ENCODE assay signal across 7 mouse cellular contexts in the genomic region with DNA sequence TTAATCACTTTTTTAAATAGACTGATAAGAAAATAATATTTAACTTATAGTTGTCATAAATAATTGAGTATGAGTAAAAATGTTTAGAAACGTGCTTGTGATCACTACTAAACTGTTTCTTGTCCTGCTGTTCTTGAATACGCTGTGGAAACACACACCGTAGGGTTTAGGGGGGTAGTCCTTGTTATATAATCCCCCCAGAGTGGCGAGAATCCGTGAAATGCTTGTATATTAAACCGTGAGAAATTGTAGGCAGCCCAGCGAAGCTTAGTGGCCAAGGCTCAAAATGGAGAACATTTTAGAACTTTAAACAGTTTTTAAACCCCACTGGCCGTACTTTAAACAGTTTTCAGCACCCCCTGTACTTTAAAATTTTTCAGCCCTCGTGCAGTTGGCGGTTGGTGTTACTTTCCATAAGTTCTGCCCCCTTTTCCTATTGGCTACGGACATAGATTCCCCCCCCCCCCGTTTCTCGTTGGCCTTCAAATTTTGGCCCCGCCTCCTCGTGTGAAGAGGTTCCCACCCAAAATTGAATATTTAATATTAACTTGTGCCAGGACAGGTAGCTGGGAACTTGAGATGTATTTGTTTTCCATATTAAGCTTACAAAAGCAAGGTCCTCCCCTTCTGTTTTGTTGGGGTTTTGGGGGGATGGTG. TPM values are rescaled to one million over a fixed set of nuclear protein-coding genes. Genes with fewer than 3 reads are reported as not detected.
DNase-seq lines count a peak whose midpoint lies in the region; ATAC-seq and TF ChIP-seq lines count a peak whose summit lies in the region.

No protein-coding gene starts in this region.

- no peaks in the 10 kb centered on the region for H3K4me1 ChIP-seq in ES-Bruce4 (ENCODE audit: control insufficient read depth, insufficient read depth, low read length)
- no peaks in the 10 kb centered on the region for H3K4me1 ChIP-seq in heart, embryonic 16.5 days (ENCODE audit: control insufficient read depth, insufficient read depth, low read length)
- no peaks in the 10 kb centered on the region for H3K4me1 ChIP-seq in stomach, postnatal 0 days (replicated peaks; ENCODE audit: control insufficient read depth, insufficient read depth)

- H3K4me2 ChIP-seq in heart, embryonic 16.5 days (ENCODE audit: low read depth, low read length): peak overlapping the region; percentile 68
- peak overlapping the region; percentile 31 for H3K4me2 ChIP-seq in stomach, postnatal 0 days (replicated peaks; ENCODE audit: low read depth)

- no peak for TF ChIP-seq POLR2A in ES-Bruce4 (IDR thresholded peaks at IDR 0.05; ENCODE audit: insufficient read depth, low read length)

- peak overlapping the region; percentile 45 for H3K9ac ChIP-seq in ES-Bruce4 (ENCODE audit: low read depth, poor library complexity, severe bottlenecking)
- peak overlapping the region; percentile 60 for H3K9ac ChIP-seq in heart, embryonic 16.5 days (ENCODE audit: low read length)
- H3K9ac ChIP-seq in stomach, postnatal 0 days (ENCODE audit: low read length): no peak overlapping the region

- 20% methylated on average over 15 of the region's 15 CpGs for WGBS in heart, embryonic 16.5 days
- WGBS in stomach, postnatal 0 days: 22% methylated on average over 15 of the region's 15 CpGs

- H3K4me3 ChIP-seq in ES-Bruce4 (ENCODE audit: low read depth, low read length): peak overlapping the region; percentile 37; the same call in 1 of the 2 replicates
- H3K4me3 ChIP-seq in heart, embryonic 16.5 days (ENCODE audit: low read length): peak overlapping the region; percentile 66
- peak overlapping the region; percentile 51 for H3K4me3 ChIP-seq in stomach, postnatal 0 days (ENCODE audit: low read depth, low read length)

- H3K27ac ChIP-seq in ES-Bruce4 (ENCODE audit: insufficient read depth, low read length): peak overlapping the region; percentile 70
- H3K27ac ChIP-seq in heart, embryonic 16.5 days (ENCODE audit: low read length): peak overlapping the region; percentile 92
- peak overlapping the region; percentile 90 for H3K27ac ChIP-seq in stomach, postnatal 0 days (replicated peaks)

- H3K27me3 ChIP-seq in ES-Bruce4 (ENCODE audit: control insufficient read depth, insufficient read depth, low read length, poor library complexity, severe bottlenecking): peaks cover 1% of the 10 kb centered on the region; the same call in 1 of the 2 replicates
- no peaks in the 10 kb centered on the region for H3K27me3 ChIP-seq in heart, embryonic 16.5 days (ENCODE audit: control insufficient read depth, insufficient read depth, low read length)
- H3K27me3 ChIP-seq in stomach, postnatal 0 days (ENCODE audit: control insufficient read depth, insufficient read depth, low read length): no peaks in the 10 kb centered on the region

- TF ChIP-seq CTCF in ES-Bruce4 (IDR thresholded peaks at IDR 0.05; ENCODE audit: low read depth, low read length): no peak
- TF ChIP-seq CTCF in stomach, postnatal 0 days (IDR thresholded peaks at IDR 0.05; ENCODE audit: low read depth): no peak

- TF ChIP-seq EP300 in ES-Bruce4 (IDR thresholded peaks at IDR 0.05; ENCODE audit: insufficient read depth, low read depth, low read length): no peak
- TF ChIP-seq EP300 in stomach, postnatal 0 days (optimal IDR thresholded peaks at IDR 0.05): no peak

- no peaks in the 10 kb centered on the region for H3K36me3 ChIP-seq in ES-Bruce4 (ENCODE audit: control insufficient read depth, insufficient read depth, low read length, poor library complexity, severe bottlenecking)
- H3K36me3 ChIP-seq in heart, embryonic 16.5 days (ENCODE audit: control insufficient read depth, insufficient read depth): no peaks in the 10 kb centered on the region
- H3K36me3 ChIP-seq in stomach, postnatal 0 days (ENCODE audit: control insufficient read depth, insufficient read depth, low read length): no peaks in the 10 kb centered on the region

- peak; percentile 57 for ATAC-seq in heart, embryonic 16.5 days (replicated peaks; ENCODE audit: extremely low read depth, insufficient read depth, low FRiP score)
- peak; percentile 83 for ATAC-seq in megakaryocyte progenitor cell, adult 5-6 weeks (replicated peaks; ENCODE audit: poor library complexity)
- peak; percentile 82 for ATAC-seq in stomach, postnatal 0 days (ENCODE audit: low FRiP score, low TSS enrichment)

- DNase-seq in WW6 (ENCODE audit: low read depth, low spot score): peak; percentile 7
- peak; percentile 54 for DNase-seq in embryo, embryonic 9.5 days (ENCODE audit: extremely low spot score)
- DNase-seq in kidney, postnatal 36 days: peak; percentile 64 to 68
- DNase-seq in stomach, postnatal 0 days (ENCODE audit: low spot score): peak; percentile 63

- no peaks in the 10 kb centered on the region for H3K9me3 ChIP-seq in ES-Bruce4 (replicated peaks; ENCODE audit: control insufficient read depth, insufficient read depth, low read length, poor library complexity, severe bottlenecking)
- no peaks in the 10 kb centered on the region for H3K9me3 ChIP-seq in heart, embryonic 16.5 days (replicated peaks; ENCODE audit: control insufficient read depth, low read length)
- H3K9me3 ChIP-seq in stomach, postnatal 0 days (ENCODE audit: control insufficient read depth, low read length): no peaks in the 10 kb centered on the region

RNA-seq across cellular contexts. Expression of gene Nxt2, which starts 1.0 kb away (rescaled TPM):
- 12.8 and 13.2 TPM in 2 replicates for polyA plus RNA-seq in ES-Bruce4 (2011; ENCODE audit: insufficient read depth, insufficient read length, low read depth, missing spikeins)
- polyA plus RNA-seq in heart, embryonic 16.5 days (2015; fragmentation: Nextera tagmentation; extraction: Ambion mirVana): 10.3 and 12.3 TPM in 2 replicates
- 12.1 and 15.9 TPM in 2 replicates for total RNA-seq in megakaryocyte progenitor cell, adult 5-6 weeks (2015)
- 13.5 and 20.9 TPM in 2 replicates for total RNA-seq in megakaryocyte progenitor cell, adult 5-6 weeks (2017)
- 16.0 and 16.8 TPM in 2 replicates for polyA plus RNA-seq in stomach, postnatal 0 days (2015; fragmentation: Nextera tagmentation; extraction: Ambion mirVana)

RNA-seq across cellular contexts. Expression of gene Gucy2f, which starts 30.8 kb away (rescaled TPM):
- polyA plus RNA-seq in ES-Bruce4 (2011; ENCODE audit: insufficient read depth, insufficient read length, low read depth, missing spikeins): not detected in 2 replicates
- polyA plus RNA-seq in heart, embryonic 16.5 days (2015; fragmentation: Nextera tagmentation; extraction: Ambion mirVana): not detected in 2 replicates
- not detected in 2 replicates for total RNA-seq in megakaryocyte progenitor cell, adult 5-6 weeks (2015)
- not detected in 2 replicates for total RNA-seq in megakaryocyte progenitor cell, adult 5-6 weeks (2017)
- 0.02 TPM in 1 of 2 replicates, not detected in the other for polyA plus RNA-seq in stomach, postnatal 0 days (2015; fragmentation: Nextera tagmentation; extraction: Ambion mirVana)

Comparison
In these comparisons a context has a peak if more than half of its experiments do, and no peak if none do; other contexts are left out.
1. Peak in every context shown above with its lines: DNase-seq, ATAC-seq, H3K4me3 ChIP-seq and H3K27ac ChIP-seq.
2. DNase-seq: peak in every context shown above with its lines; median percentile 66 in kidney, postnatal 36 days; 63 in stomach, postnatal 0 days; 54 in embryo, embryonic 9.5 days; 7 in WW6.